In genomic region chr8:126007538-126008330, GRCm38 (mm10) we compare ENCODE assay signal across 19 mouse cellular contexts. TPM values are rescaled to one million over a fixed set of nuclear protein-coding genes. Genes with fewer than 3 reads are reported as not detected.
DNase-seq lines count a peak whose midpoint lies in the region; ATAC-seq lines count a peak whose summit lies in the region.
"Had no signal": no experiment of that assay in that cellular context is flagged by ENCODE, and none has a peak within 500 bp of the region (broad histone marks: within the 10 kb centered on the region; RNA-seq: fewer than 3 reads in every experiment).

No protein-coding gene starts in this region.

- H3K27ac ChIP-seq in hindbrain, embryonic 10.5 days: 0 out of 2 replicates have a peak overlapping the region, but pooled peaks have one; percentile 29
- H3K27ac ChIP-seq in hindbrain, embryonic 16.5 days (ENCODE audit: low read depth, low read length): no peak overlapping the region
- no peak overlapping the region for H3K27ac ChIP-seq in liver, embryonic 16.5 days (ENCODE audit: low read length)
- H3K27ac ChIP-seq in liver, embryonic 12.5 days: no peak overlapping the region
- peak overlapping the region; percentile 57 for H3K27ac ChIP-seq in stomach, embryonic 15.5 days
- H3K27ac ChIP-seq: embryonic facial prominence, embryonic 13.5 days; hindbrain, embryonic 12.5 days; kidney, embryonic 15.5 days; limb, embryonic 15.5 days; neural tube, embryonic 12.5 days had no signal

- WGBS in hindbrain, embryonic 10.5 days: 84% methylated on average over 19 of the region's 19 CpGs
- WGBS in hindbrain, embryonic 16.5 days: 78% methylated on average over 19 of the region's 19 CpGs
- 61% methylated on average over 19 of the region's 19 CpGs for WGBS in liver, embryonic 16.5 days (ENCODE audit: insufficient replicate concordance)
- WGBS in liver, embryonic 12.5 days (ENCODE audit: insufficient replicate concordance): 60% methylated on average over 19 of the region's 19 CpGs
- 61% methylated on average over 19 of the region's 19 CpGs for WGBS in stomach, embryonic 15.5 days

- DNase-seq in hindbrain, embryonic 10.5 days (ENCODE audit: low spot score): no peak
- DNase-seq in cerebellum, postnatal 36 days: peak; percentile 39 to 52
- DNase-seq in spleen, postnatal 4 days (ENCODE audit: low spot score in 2 of 2): no peak
- DNase-seq: adrenal gland, postnatal 25 days; forebrain, postnatal 0 days; heart, adult 18-20 months; lung, adult 18-20 months; right cerebral cortex, postnatal 25 days had no signal

- H3K4me1 ChIP-seq in hindbrain, embryonic 10.5 days (replicated peaks): peaks cover 9% of the 10 kb centered on the region; the same call in 1 of the 2 replicates
- H3K4me1 ChIP-seq in hindbrain, embryonic 16.5 days (ENCODE audit: control insufficient read depth, insufficient read depth, low read depth, low read length): no peaks in the 10 kb centered on the region
- H3K4me1 ChIP-seq in liver, embryonic 16.5 days (ENCODE audit: control insufficient read depth, low read depth, low read length): no peaks in the 10 kb centered on the region
- H3K4me1 ChIP-seq in liver, embryonic 12.5 days: no peaks in the 10 kb centered on the region
- H3K4me1 ChIP-seq in stomach, embryonic 15.5 days: peaks cover 12% of the 10 kb centered on the region; the same call in 1 of the 2 replicates
- H3K4me1 ChIP-seq: hindbrain, embryonic 12.5 days; limb, embryonic 15.5 days; neural tube, embryonic 12.5 days had no signal

- no peak for ATAC-seq in hindbrain, embryonic 16.5 days
- ATAC-seq in liver, embryonic 16.5 days (ENCODE audit: low read depth): 0 out of 2 replicates have a peak, but pooled peaks have one; percentile 13
- ATAC-seq in liver, embryonic 12.5 days: no peak
- ATAC-seq in stomach, embryonic 15.5 days (ENCODE audit: insufficient read depth, low FRiP score, low read depth): peak; percentile 82
- ATAC-seq in CD4-positive, CD25-positive, alpha-beta regulatory T cell, adult 4 months: no peak
- ATAC-seq: activated CD4-positive, CD25-positive, alpha-beta regulatory T cell, adult 4 months; forebrain, postnatal 0 days had no signal

- no peak overlapping the region for H3K4me3 ChIP-seq in hindbrain, embryonic 10.5 days
- H3K4me3 ChIP-seq in hindbrain, embryonic 16.5 days (ENCODE audit: low read length): no peak overlapping the region
- no peak overlapping the region for H3K4me3 ChIP-seq in liver, embryonic 16.5 days (ENCODE audit: low read depth, low read length)
- no peak overlapping the region for H3K4me3 ChIP-seq in liver, embryonic 12.5 days
- no peak overlapping the region for H3K4me3 ChIP-seq in stomach, embryonic 15.5 days (replicated peaks)
- H3K4me3 ChIP-seq: embryonic facial prominence, embryonic 13.5 days; hindbrain, embryonic 12.5 days; kidney, embryonic 15.5 days; limb, embryonic 15.5 days; neural tube, embryonic 12.5 days had no signal

- H3K9me3 ChIP-seq in hindbrain, embryonic 10.5 days: no peaks in the 10 kb centered on the region
- no peaks in the 10 kb centered on the region for H3K9me3 ChIP-seq in hindbrain, embryonic 16.5 days (ENCODE audit: control insufficient read depth, low read length)
- no peaks in the 10 kb centered on the region for H3K9me3 ChIP-seq in liver, embryonic 16.5 days (replicated peaks; ENCODE audit: control insufficient read depth, low read length)
- H3K9me3 ChIP-seq in liver, embryonic 12.5 days (replicated peaks): no peaks in the 10 kb centered on the region
- H3K9me3 ChIP-seq in stomach, embryonic 15.5 days: no peaks in the 10 kb centered on the region
- H3K9me3 ChIP-seq: embryonic facial prominence, embryonic 13.5 days; hindbrain, embryonic 12.5 days; kidney, embryonic 15.5 days; limb, embryonic 15.5 days; neural tube, embryonic 12.5 days had no signal

- H3K4me2 ChIP-seq in hindbrain, embryonic 16.5 days (ENCODE audit: low read length): no peak overlapping the region
- no peak overlapping the region for H3K4me2 ChIP-seq in liver, embryonic 16.5 days (ENCODE audit: low read depth, low read length)
- H3K4me2 ChIP-seq in liver, embryonic 12.5 days: no peak overlapping the region
- H3K4me2 ChIP-seq in stomach, embryonic 15.5 days: no peak overlapping the region
- H3K4me2 ChIP-seq: embryonic facial prominence, embryonic 13.5 days; hindbrain, embryonic 12.5 days; kidney, embryonic 15.5 days; limb, embryonic 15.5 days; neural tube, embryonic 12.5 days had no signal

- H3K36me3 ChIP-seq in hindbrain, embryonic 10.5 days: no peaks in the 10 kb centered on the region
- H3K36me3 ChIP-seq in hindbrain, embryonic 16.5 days (ENCODE audit: control insufficient read depth, insufficient read depth, low read length): no peaks in the 10 kb centered on the region
- no peaks in the 10 kb centered on the region for H3K36me3 ChIP-seq in liver, embryonic 16.5 days (ENCODE audit: control insufficient read depth, insufficient read depth)
- H3K36me3 ChIP-seq in liver, embryonic 12.5 days: no peaks in the 10 kb centered on the region
- H3K36me3 ChIP-seq in stomach, embryonic 15.5 days: no peaks in the 10 kb centered on the region
- H3K36me3 ChIP-seq: embryonic facial prominence, embryonic 13.5 days; hindbrain, embryonic 12.5 days; kidney, embryonic 15.5 days; limb, embryonic 15.5 days; neural tube, embryonic 12.5 days had no signal

- no peaks in the 10 kb centered on the region for H3K27me3 ChIP-seq in hindbrain, embryonic 10.5 days (ENCODE audit: insufficient read depth, poor library complexity, severe bottlenecking)
- H3K27me3 ChIP-seq in hindbrain, embryonic 16.5 days (replicated peaks; ENCODE audit: control insufficient read depth, insufficient read depth, low read length): no peaks in the 10 kb centered on the region
- H3K27me3 ChIP-seq in liver, embryonic 16.5 days (ENCODE audit: control insufficient read depth, insufficient read depth, low read depth, low read length): no peaks in the 10 kb centered on the region
- H3K27me3 ChIP-seq in liver, embryonic 12.5 days (replicated peaks): no peaks in the 10 kb centered on the region
- H3K27me3 ChIP-seq in stomach, embryonic 15.5 days (replicated peaks): no peaks in the 10 kb centered on the region
- H3K27me3 ChIP-seq: embryonic facial prominence, embryonic 13.5 days; hindbrain, embryonic 12.5 days; kidney, embryonic 15.5 days; limb, embryonic 15.5 days; neural tube, embryonic 12.5 days had no signal

- no peak overlapping the region for H3K9ac ChIP-seq in hindbrain, embryonic 16.5 days (ENCODE audit: low read depth, low read length)
- H3K9ac ChIP-seq in liver, embryonic 16.5 days (ENCODE audit: low read depth, low read length): no peak overlapping the region
- H3K9ac ChIP-seq in liver, embryonic 12.5 days: no peak overlapping the region
- 0 out of 2 replicates have a peak overlapping the region, but pooled peaks have one; percentile 4 for H3K9ac ChIP-seq in stomach, embryonic 15.5 days
- H3K9ac ChIP-seq: embryonic facial prominence, embryonic 13.5 days; forebrain, postnatal 0 days; hindbrain, embryonic 12.5 days; kidney, embryonic 15.5 days; limb, embryonic 15.5 days; neural tube, embryonic 12.5 days had no signal

RNA-seq across cellular contexts. Expression of gene Kcnk1, which starts 12.8 kb away (rescaled TPM):
- 6.8 and 11.0 TPM in 2 replicates for polyA plus RNA-seq in hindbrain, embryonic 10.5 days (2016; fragmentation: Nextera tagmentation; extraction: Ambion mirVana)
- polyA plus RNA-seq in hindbrain, embryonic 16.5 days (2015; fragmentation: Nextera tagmentation; extraction: Ambion mirVana): 29.3 and 32.7 TPM in 2 replicates
- 0.13 and 0.61 TPM in 2 replicates for polyA plus RNA-seq in liver, embryonic 16.5 days (2015; fragmentation: Nextera tagmentation; extraction: Ambion mirVana)
- 0.66 and 0.78 TPM in 2 replicates for polyA plus RNA-seq in liver, embryonic 12.5 days (2016; fragmentation: Nextera tagmentation; extraction: Ambion mirVana)
- 58.1 and 69.1 TPM in 2 replicates for polyA plus RNA-seq in stomach, embryonic 15.5 days (2015; fragmentation: Nextera tagmentation; extraction: Ambion mirVana)
- not detected for polyA plus RNA-seq in CD4-positive, CD25-positive, alpha-beta regulatory T cell, adult 4 months (2017; shearing (Covaris generic))
- polyA plus RNA-seq: activated CD4-positive, CD25-positive, alpha-beta regulatory T cell, adult 4 months had no signal

Comparison
In these comparisons a context has a peak if more than half of its experiments do, and no peak if none do; other contexts are left out.
1. H3K27ac ChIP-seq: peak in hindbrain, embryonic 10.5 days (single experiment) and stomach, embryonic 15.5 days (single experiment); none in hindbrain, embryonic 16.5 days (single experiment), liver, embryonic 16.5 days (single experiment) and liver, embryonic 12.5 days (single experiment).
2. ATAC-seq: peak in liver, embryonic 16.5 days (single experiment) and stomach, embryonic 15.5 days (single experiment); none in hindbrain, embryonic 16.5 days (single experiment), liver, embryonic 12.5 days (single experiment) and CD4-positive, CD25-positive, alpha-beta regulatory T cell, adult 4 months (single experiment).
3. DNase-seq: peak in cerebellum, postnatal 36 days (2 of 2); none in hindbrain, embryonic 10.5 days (single experiment) and spleen, postnatal 4 days (0 of 2).